Mouse (Mus musculus) heart, postnatal 25 days (tissue): Measurements from ENCODE around the gene Olfr224. TPM values are rescaled to one million over a fixed set of nuclear protein-coding genes. Genes with fewer than 3 reads are reported as not detected.
"Not testable (repeated sequence)": the region's sequence is repeated elsewhere in the genome, so short reads cannot be mapped to it uniquely, and the experiment has no call there.

Experiments
- DNase-seq: peaks from one replicate; pipeline ENCODE4 v3.0.0; 2022; ENCODE audit warnings: low spot score
- intact Hi-C: fragments of 180-260 bp; cut with DNase I; formaldehyde crosslinking; loops from one replicate; pipeline ENCODE4 v1.15.1; 2025
- total RNA-seq, 2 experiments: library from RNA; stranded (reverse); gene quantifications; 2 replicates each; pipeline ENCODE4 v1.2.3; 2021

The Olfr224 gene
- total RNA-seq, 2 experiments from 2014 or later: not detected

DNA sequence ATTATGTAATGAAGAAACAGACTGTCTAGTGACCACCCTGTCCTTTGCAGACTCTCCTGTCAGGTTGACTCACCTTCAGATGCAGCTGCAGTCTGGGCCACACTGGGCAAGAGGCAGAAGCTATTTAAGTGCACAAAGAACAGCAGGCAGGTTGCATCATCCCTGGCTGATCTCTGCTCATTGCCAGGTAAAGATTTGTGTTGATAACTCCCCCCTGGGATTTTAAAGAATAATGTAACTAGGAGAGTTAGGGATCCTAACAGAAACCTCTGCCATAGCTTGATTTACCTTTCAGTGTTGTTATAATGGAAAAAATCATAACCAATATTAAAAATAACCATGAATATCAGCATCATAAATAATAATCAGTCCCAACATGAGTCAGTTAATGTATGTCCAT is 35.6 kb downstream of the Olfr224 start, which contains the start of gene Olfr330:
Gene Olfr330, minus strand, starts transcription at position 101 of the 400 bp plus-strand sequence.
- DNase-seq, intact Hi-C loops: not testable (repeated sequence)

GRCm38 (mm10) chr11:58519756-58520155 is 50.6 kb downstream of the Olfr224 start:
- DNase-seq: peak; percentile 20

DNA sequence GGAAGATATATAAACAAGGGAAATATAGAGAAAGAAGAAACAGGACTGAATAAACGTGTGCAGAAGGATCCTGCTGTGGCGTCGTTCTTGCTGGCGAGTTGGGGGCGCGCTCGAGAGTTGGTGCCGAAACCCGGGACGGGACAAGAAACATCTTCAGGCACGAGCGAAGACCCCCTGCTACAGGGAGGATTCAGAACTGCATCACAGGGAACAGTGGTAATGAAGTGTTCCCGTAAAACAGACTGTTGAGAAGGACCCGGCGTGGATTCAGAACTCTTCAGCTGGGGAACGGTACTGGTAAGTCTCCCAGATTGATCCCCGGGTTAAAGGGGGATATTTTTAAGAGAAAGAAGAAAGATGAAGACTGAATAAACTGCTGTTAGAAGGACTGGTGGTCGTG is 51.4 kb downstream of the Olfr224 start:
- intact Hi-C loops: not testable (repeated sequence)
- peak; percentile 57 for DNase-seq

More at GRCm38 (mm10) chr11:58519756-58520155, 50.6 kb downstream of the Olfr224 start:
- intact Hi-C loops: not testable (repeated sequence)

Other genes with a start within 250 kb of the Olfr224 start
- 10 to 100 TPM; 42.9 to 43.5 TPM for gene Zfp672, start 240.2 kb downstream of the Olfr224 start, total RNA-seq
- 10 to 100 TPM; 33.7 to 35.1 TPM for gene Sh3bp5l, start 239.8 kb downstream of the Olfr224 start, total RNA-seq
- under 1 TPM in 1 of 2 experiments, not detected in 1; 0.31 TPM for gene Lypd8, start 191.5 kb downstream of the Olfr224 start, total RNA-seq
- gene 1810065E05Rik, start 149.4 kb downstream of the Olfr224 start, total RNA-seq: not detected
- not detected for gene Gm12253, start 138.0 kb downstream of the Olfr224 start, total RNA-seq
- gene Lypd9, start 117.6 kb downstream of the Olfr224 start, total RNA-seq: not detected
- gene Olfr30, start 108.3 kb downstream of the Olfr224 start, total RNA-seq: not detected
- gene Olfr332, start 78.0 kb downstream of the Olfr224 start, total RNA-seq: not detected
- not detected for gene Olfr331, start 68.0 kb downstream of the Olfr224 start, total RNA-seq
- not detected for gene Olfr330, start 35.7 kb downstream of the Olfr224 start, total RNA-seq
- gene Olfr329-ps, start 24.1 kb downstream of the Olfr224 start, total RNA-seq: not detected
- gene Olfr328, start 14.9 kb downstream of the Olfr224 start, total RNA-seq: not detected
- gene Olfr325, start 7.2 kb upstream of the Olfr224 start, total RNA-seq: not detected
- not detected for gene Olfr324, start 24.6 kb upstream of the Olfr224 start, total RNA-seq
- 10 to 100 TPM in 1 of 2 experiments, 1 to 10 TPM in 1; 8.1 to 18.7 TPM for gene 2210407C18Rik, start 45.5 kb upstream of the Olfr224 start, total RNA-seq
- gene Olfr323, start 59.9 kb upstream of the Olfr224 start, total RNA-seq: not detected
- under 1 TPM in 1 of 2 experiments, not detected in 1; 0.10 TPM for gene Trim58, start 69.9 kb upstream of the Olfr224 start, total RNA-seq
- gene Olfr322, start 88.2 kb upstream of the Olfr224 start, total RNA-seq: not detected
- not detected for gene Olfr320, start 110.5 kb upstream of the Olfr224 start, total RNA-seq
- gene Olfr319, start 128.6 kb upstream of the Olfr224 start, total RNA-seq: not detected
- not detected for gene Olfr318, start 153.5 kb upstream of the Olfr224 start, total RNA-seq
- gene Olfr317, start 168.7 kb upstream of the Olfr224 start, total RNA-seq: not detected
- gene Olfr316, start 182.2 kb upstream of the Olfr224 start, total RNA-seq: not detected
- not detected for gene Olfr315, start 202.6 kb upstream of the Olfr224 start, total RNA-seq
- gene Olfr314, start 212.4 kb upstream of the Olfr224 start, total RNA-seq: not detected
- gene Fam183b, start 231.4 kb upstream of the Olfr224 start, total RNA-seq: not detected
- not detected for gene Olfr313, start 244.4 kb upstream of the Olfr224 start, total RNA-seq